Comparison of ENCODE assay signal across 9 mouse cellular contexts in genomic region chrX:136624905-136625569, GRCm38 (mm10). TPM values are rescaled to one million over a fixed set of nuclear protein-coding genes. Genes with fewer than 3 reads are reported as not detected.
DNase-seq lines count a peak whose midpoint lies in the region; ATAC-seq and TF ChIP-seq lines count a peak whose summit lies in the region.
"Had no signal": no experiment of that assay in that cellular context is flagged by ENCODE, and none has a peak within 500 bp of the region (broad histone marks: within the 10 kb centered on the region; RNA-seq: fewer than 3 reads in every experiment).

No protein-coding gene starts in this region.

- no peak overlapping the region for H3K27ac ChIP-seq in heart, embryonic 12.5 days (ENCODE audit: poor library complexity, severe bottlenecking)
- H3K27ac ChIP-seq in forebrain, postnatal 0 days (ENCODE audit: low read depth, low read length), result 0 out of 2 replicates have a peak overlapping the region, but pooled peaks have one; percentile 29
- H3K27ac ChIP-seq in midbrain, embryonic 11.5 days (ENCODE audit: low read depth, low read length), result no peak overlapping the region
- H3K27ac ChIP-seq: limb, embryonic 15.5 days had no signal

- no peaks in the 10 kb centered on the region for H3K36me3 ChIP-seq in heart, embryonic 12.5 days
- no peaks in the 10 kb centered on the region for H3K36me3 ChIP-seq in forebrain, postnatal 0 days (ENCODE audit: insufficient read depth)
- no peaks in the 10 kb centered on the region for H3K36me3 ChIP-seq in midbrain, embryonic 11.5 days (ENCODE audit: control insufficient read depth, insufficient read depth, low read length)
- H3K36me3 ChIP-seq: limb, embryonic 15.5 days had no signal

- H3K4me1 ChIP-seq in heart, embryonic 12.5 days (replicated peaks), result no peaks in the 10 kb centered on the region
- H3K4me1 ChIP-seq in forebrain, postnatal 0 days (ENCODE audit: insufficient read depth), result no peaks in the 10 kb centered on the region
- no peaks in the 10 kb centered on the region for H3K4me1 ChIP-seq in midbrain, embryonic 11.5 days (ENCODE audit: control insufficient read depth, insufficient read depth, low read length)
- H3K4me1 ChIP-seq: limb, embryonic 15.5 days had no signal

- H3K27me3 ChIP-seq in heart, embryonic 12.5 days (replicated peaks), result no peaks in the 10 kb centered on the region
- no peaks in the 10 kb centered on the region for H3K27me3 ChIP-seq in forebrain, postnatal 0 days (ENCODE audit: insufficient read depth, low read length)
- no peaks in the 10 kb centered on the region for H3K27me3 ChIP-seq in midbrain, embryonic 11.5 days (ENCODE audit: control insufficient read depth, insufficient read depth, low read length)
- H3K27me3 ChIP-seq: limb, embryonic 15.5 days had no signal

- H3K9ac ChIP-seq in heart, embryonic 12.5 days, result no peak overlapping the region
- no peak overlapping the region for H3K9ac ChIP-seq in forebrain, postnatal 0 days
- H3K9ac ChIP-seq in midbrain, embryonic 11.5 days (ENCODE audit: low read length), result no peak overlapping the region
- H3K9ac ChIP-seq: limb, embryonic 15.5 days had no signal

- intact Hi-C loops in heart, postnatal 14 days (cut with DNase I), result loop anchor here (10.0 kb wide), 2 partner anchors 190 to 390 kb away; no protein-coding TSS in a partner anchor

- no peak for ATAC-seq in heart, embryonic 12.5 days (ENCODE audit: insufficient number of reproducible peaks, low FRiP score)
- peak; percentile 81; the same call in 1 of the 2 replicates for ATAC-seq in forebrain, postnatal 0 days
- no peak for ATAC-seq in midbrain, embryonic 11.5 days (ENCODE audit: low FRiP score)

- TF ChIP-seq CTCF in forebrain, postnatal 0 days (IDR thresholded peaks at IDR 0.05; ENCODE audit: low read depth), result peak; percentile 71

- DNase-seq in heart, postnatal 14 days, result peak; percentile 1 to 35
- DNase-seq in CD8-positive naive resting alpha-beta T cell, adult 2 months (ENCODE audit: low read depth in 2 of 2, low spot score in 2 of 2), result peak; percentile 5 to 9
- peak; percentile 11 for DNase-seq in c-Kit-positive CD71-positive TER-119-negative erythroid progenitor cells, embryonic 14.5 days (ENCODE audit: low read depth)
- peak; percentile 69 for DNase-seq in forebrain, postnatal 0 days
- peak; percentile 40 to 51 for DNase-seq in layer of hippocampus, postnatal 36 days
- DNase-seq in midbrain, embryonic 11.5 days (ENCODE audit: low spot score, missing footprints), result peak; percentile 84
- no peak for DNase-seq in yolk sac, embryonic 10.5 days (ENCODE audit: low spot score)

- no peak overlapping the region for H3K4me3 ChIP-seq in heart, embryonic 12.5 days
- no peak overlapping the region for H3K4me3 ChIP-seq in forebrain, postnatal 0 days (ENCODE audit: low read depth, low read length)
- H3K4me3 ChIP-seq in midbrain, embryonic 11.5 days (ENCODE audit: low read depth, low read length), result no peak overlapping the region
- H3K4me3 ChIP-seq: limb, embryonic 15.5 days had no signal

- WGBS in heart, embryonic 12.5 days, result 45% methylated on average over 9 of the region's 9 CpGs
- WGBS in forebrain, postnatal 0 days, result 49% methylated on average over 9 of the region's 9 CpGs
- WGBS in midbrain, embryonic 11.5 days, result 52% methylated on average over 9 of the region's 9 CpGs

- H3K4me2 ChIP-seq in heart, embryonic 12.5 days, result no peak overlapping the region
- no peak overlapping the region for H3K4me2 ChIP-seq in forebrain, postnatal 0 days (ENCODE audit: low read depth)
- no peak overlapping the region for H3K4me2 ChIP-seq in midbrain, embryonic 11.5 days
- H3K4me2 ChIP-seq: limb, embryonic 15.5 days had no signal

- no peaks in the 10 kb centered on the region for H3K9me3 ChIP-seq in heart, embryonic 12.5 days (replicated peaks)
- no peaks in the 10 kb centered on the region for H3K9me3 ChIP-seq in forebrain, postnatal 0 days (ENCODE audit: low read length)
- H3K9me3 ChIP-seq in midbrain, embryonic 11.5 days (ENCODE audit: control insufficient read depth, low read length), result no peaks in the 10 kb centered on the region
- H3K9me3 ChIP-seq: limb, embryonic 15.5 days had no signal

RNA-seq across cellular contexts. Expression of gene Tceal3, which starts 34.4 kb away (rescaled TPM):
- total RNA-seq in heart, postnatal 14 days (2021), result under 1 TPM; 0.37 to 0.81 TPM
- 5.1 and 7.1 TPM in 2 replicates for polyA plus RNA-seq in heart, embryonic 12.5 days (2016; fragmentation: Nextera tagmentation; extraction: Ambion mirVana)
- 47.3 and 49.8 TPM in 2 replicates for total RNA-seq in forebrain, postnatal 0 days (2014; rRNA removed)
- polyA plus RNA-seq in forebrain, postnatal 0 days (2015; fragmentation: Nextera tagmentation; extraction: Ambion mirVana), result 78.4 and 81.2 TPM in 2 replicates
- total RNA-seq in layer of hippocampus, postnatal 36 days (2021), result 100 to 1,000 TPM; 188 to 204 TPM
- 9.9 and 11.2 TPM in 2 replicates for polyA plus RNA-seq in midbrain, embryonic 11.5 days (2014; fragmentation: Nextera tagmentation; extraction: Ambion mirVana)

Comparison
In these comparisons a context has a peak if more than half of its experiments do, and no peak if none do; other contexts are left out.
1. RNA of gene Tceal3, which starts 34.4 kb away (total RNA-seq): 188 to 204 TPM in layer of hippocampus, postnatal 36 days and 47.3 to 49.8 TPM in forebrain, postnatal 0 days; 0.37 to 0.81 TPM in heart, postnatal 14 days; every median in the first group is over 10 times any median in the second.